ENCODE assay signal across 8 mouse cellular contexts in genomic region chr16:93605553-93605952, GRCm38 (mm10). TPM values are rescaled to one million over a fixed set of nuclear protein-coding genes. Genes with fewer than 3 reads are reported as not detected.
DNase-seq lines count a peak whose midpoint lies in the region; ATAC-seq and TF ChIP-seq lines count a peak whose summit lies in the region.

Gene Cbr1 (plus strand): TSS chr16:93605853.

- no peaks in the 10 kb centered on the region for H3K27me3 ChIP-seq in hindbrain, postnatal 0 days (ENCODE audit: insufficient read depth, low read length)

- WGBS in hindbrain, postnatal 0 days = 50% methylated on average over 4 of the region's 4 CpGs

- H3K4me2 ChIP-seq in hindbrain, postnatal 0 days (ENCODE audit: low read depth, low read length) = peak within 1 kb of the TSS; percentile 87

- DNase-seq in layer of hippocampus, adult 8-10 months (ENCODE audit: low spot score in 2 of 2) = no peak
- no peak for DNase-seq in layer of hippocampus, adult 9-11 months
- DNase-seq in adrenal gland, adult 8-10 months = no peak
- no peak for DNase-seq in gastrocnemius, postnatal 10 days
- no peak for DNase-seq in hindbrain, postnatal 0 days (ENCODE audit: low spot score)
- no peak for DNase-seq in retina, embryonic 14.5 days (ENCODE audit: low spot score)
- DNase-seq in cerebellum, postnatal 10 days = no peak

- ATAC-seq in hindbrain, postnatal 0 days = no peak
- ATAC-seq in megakaryocyte progenitor cell, adult 5-6 weeks (replicated peaks; ENCODE audit: poor library complexity) = no peak

- H3K9me3 ChIP-seq in hindbrain, postnatal 0 days (ENCODE audit: low read length) = no peaks in the 10 kb centered on the region

- H3K36me3 ChIP-seq in hindbrain, postnatal 0 days (ENCODE audit: insufficient read depth, low read length) = no peaks in the 10 kb centered on the region

- TF ChIP-seq CTCF in hindbrain, postnatal 0 days (IDR thresholded peaks at IDR 0.05; ENCODE audit: low read depth) = no peak

- H3K27ac ChIP-seq in hindbrain, postnatal 0 days = peak within 1 kb of the TSS; percentile 93; the same call in 1 of the 2 replicates

- H3K4me3 ChIP-seq in hindbrain, postnatal 0 days (ENCODE audit: low read length) = peak within 1 kb of the TSS; percentile 44

- 0 out of 2 replicates have a peak, but pooled peaks cover 5% of the 10 kb centered on the region for H3K4me1 ChIP-seq in hindbrain, postnatal 0 days (ENCODE audit: insufficient read depth, low read length)

- peak within 1 kb of the TSS; percentile 61; the same call in 1 of the 2 replicates for H3K9ac ChIP-seq in hindbrain, postnatal 0 days (replicated peaks; ENCODE audit: low read length)

RNA-seq across cellular contexts. Expression of gene Cbr1, which starts in this region (rescaled TPM):
- 10 to 100 TPM; 65.9 to 72.9 (median 71.2) TPM for total RNA-seq in layer of hippocampus, adult 8-10 months (2022)
- 10 to 100 TPM; 82.7 to 91.9 (median 88.0) TPM for total RNA-seq in adrenal gland, adult 8-10 months (2022)
- 10 to 100 TPM; 20.4 to 22.7 TPM for total RNA-seq in gastrocnemius, postnatal 10 days (2021)
- total RNA-seq in hindbrain, postnatal 0 days (2014; rRNA removed) = 76.3 and 96.9 TPM in 2 replicates
- polyA plus RNA-seq in hindbrain, postnatal 0 days (2015; fragmentation: Nextera tagmentation; extraction: Ambion mirVana) = 113 and 119 TPM in 2 replicates
- total RNA-seq in megakaryocyte progenitor cell, adult 5-6 weeks (2015) = 20.7 and 27.4 TPM in 2 replicates
- total RNA-seq in megakaryocyte progenitor cell, adult 5-6 weeks (2017) = 15.2 and 16.7 TPM in 2 replicates
